Mouse (Mus musculus) 416B (cell line): ENCODE data around the gene Teddm1a.
"Not testable (repeated sequence)": the region's sequence is repeated elsewhere in the genome, so short reads cannot be mapped to it uniquely, and the experiment has no call there.

Experiments
- DNase-seq: peaks from one replicate; pipeline ENCODE4 v3.0.0; 2011; ENCODE audit warnings: low read depth

The Teddm1a gene

DNA sequence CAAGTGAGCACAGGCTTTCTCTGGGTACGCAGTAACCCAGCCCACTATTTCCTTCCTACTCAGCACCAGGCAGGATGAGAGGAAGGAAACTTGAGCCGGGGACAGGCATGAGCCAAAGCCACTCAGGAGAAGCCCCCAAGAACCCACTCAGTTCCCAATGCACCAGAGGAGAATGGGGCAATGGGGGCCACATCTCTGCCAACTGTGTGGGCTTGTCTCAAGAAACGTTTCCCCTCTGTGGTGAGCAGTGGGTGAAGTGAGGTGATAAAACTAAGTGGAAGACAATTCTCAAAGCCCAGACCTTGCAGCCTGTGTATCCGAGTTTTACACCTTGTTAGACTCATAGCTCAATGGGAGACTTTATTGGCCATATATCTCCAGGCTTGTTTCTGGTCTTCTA, at the start of gene Teddm1a:
Gene Teddm1a, plus strand, starts transcription at position 301 of the 400 bp plus-strand sequence.
- no peak for DNase-seq

GRCm38 (mm10) chr1:153842121-153842740, 49.3 kb upstream of the Teddm1a start:
- DNase-seq: no peak

DNA sequence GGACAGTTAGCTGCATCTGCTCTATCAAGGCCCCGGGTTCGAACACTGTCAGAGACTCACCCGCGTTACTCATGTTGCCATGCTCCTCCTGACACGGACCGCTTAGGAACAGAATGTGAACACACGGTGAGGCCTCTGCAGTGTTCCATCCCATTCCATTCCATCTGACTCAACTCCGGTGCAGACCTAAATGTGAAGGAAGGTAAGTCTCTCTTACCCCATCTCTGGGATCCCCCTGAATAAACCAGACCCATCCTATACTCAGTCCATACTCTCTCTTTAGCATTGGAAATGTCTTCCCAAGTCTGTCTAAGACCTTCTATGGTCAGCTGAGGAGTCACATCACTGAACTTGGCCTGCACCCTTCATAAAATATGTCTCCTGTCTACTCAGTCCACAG, 47.5 kb upstream of the Teddm1a start, which contains the start of gene Rgsl1:
Gene Rgsl1, minus strand, starts transcription at position 101 of the 400 bp plus-strand sequence.
- DNase-seq: no peak

DNA sequence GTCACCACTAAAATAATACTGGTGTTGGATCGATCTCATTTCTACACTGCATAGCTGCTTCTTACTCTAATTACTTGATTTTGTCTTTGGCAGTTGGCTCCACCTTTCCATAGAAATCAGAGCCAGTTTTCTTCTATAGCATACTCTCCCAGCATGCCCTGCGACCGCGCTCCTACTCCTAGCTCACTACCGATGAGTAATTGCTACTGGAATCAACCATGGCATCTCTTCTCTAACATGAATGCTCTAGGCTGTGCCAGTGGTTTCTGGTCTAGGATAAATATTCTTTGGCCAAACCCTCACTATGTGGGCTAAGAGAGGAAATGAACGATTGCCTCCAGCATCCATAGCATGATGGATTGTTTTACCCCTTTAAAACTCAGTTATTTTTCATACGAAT, 45.1 kb upstream of the Teddm1a start:
- no peak for DNase-seq

GRCm38 (mm10) chr1:153846867-153847266, 44.7 kb upstream of the Teddm1a start:
- DNase-seq: peak; percentile 58

DNA sequence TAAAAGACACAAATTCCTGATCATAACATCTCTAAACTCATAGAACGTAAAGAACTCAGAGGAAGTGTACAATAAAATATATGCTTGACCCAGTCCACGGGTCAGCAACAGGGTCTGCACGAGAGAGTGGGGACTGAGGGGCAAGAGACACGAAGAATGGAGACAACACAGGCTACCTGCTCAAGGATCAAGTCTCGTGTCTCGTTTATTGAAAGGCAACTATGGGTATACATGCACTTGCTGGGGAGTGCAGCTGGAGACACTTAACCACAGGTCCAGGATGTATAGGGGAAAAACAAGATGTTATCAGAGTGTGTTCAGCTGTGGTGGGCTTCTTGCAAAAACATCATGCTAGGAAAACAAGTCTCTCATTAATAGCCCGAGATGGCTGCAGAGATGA, 38.8 kb upstream of the Teddm1a start:
- not testable (repeated sequence) for DNase-seq

- no peak for DNase-seq
Measured at GRCm38 (mm10) chr1:153855946-153856345, 35.6 kb upstream of the Teddm1a start.

DNA sequence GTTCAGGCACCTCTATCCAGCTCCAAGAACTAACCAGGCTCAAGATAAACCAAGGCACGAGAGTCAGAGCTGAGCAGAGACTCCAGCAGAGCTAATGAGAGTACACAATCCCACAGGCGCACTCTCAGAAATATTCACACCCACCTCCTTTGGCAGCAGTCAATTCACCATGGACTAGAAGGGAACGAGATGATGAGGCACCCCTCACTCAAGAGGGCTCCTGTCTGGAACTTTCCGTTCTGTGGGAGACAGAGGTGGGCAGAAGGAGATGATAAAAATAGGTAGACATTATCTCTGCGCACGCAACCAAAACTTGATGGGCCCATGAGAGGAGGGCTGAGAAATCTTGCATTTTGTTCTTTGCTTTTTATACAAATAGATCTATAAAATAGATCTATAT, 17.5 kb upstream of the Teddm1a start, which contains the start of gene Teddm1b:
Gene Teddm1b, plus strand, starts transcription at position 301 of the 400 bp plus-strand sequence.
- DNase-seq: no peak

DNA sequence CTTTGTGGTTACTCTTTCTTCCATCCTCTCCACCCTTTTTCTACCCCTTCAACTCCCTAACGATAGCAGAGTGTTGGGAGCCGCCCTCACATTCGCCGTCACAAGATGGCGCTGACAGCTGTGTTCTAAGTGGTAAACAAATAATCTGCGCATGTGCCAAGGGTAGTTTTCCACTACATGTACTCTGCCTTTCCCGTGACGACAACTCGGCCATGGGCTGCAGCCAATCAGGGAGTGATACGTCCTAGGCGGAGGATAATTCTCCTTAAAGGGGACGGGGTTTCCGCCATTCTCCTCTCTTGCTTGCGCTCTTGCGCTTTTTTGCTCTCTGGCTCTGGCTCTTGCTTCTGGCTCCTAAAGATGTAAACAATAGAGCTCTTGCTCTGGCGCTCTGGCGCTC, 11.2 kb upstream of the Teddm1a start:
- not testable (repeated sequence) for DNase-seq

- DNase-seq: no peak
Measured at GRCm38 (mm10) chr1:153886024-153886633, 5.4 kb upstream of the Teddm1a start.

DNA sequence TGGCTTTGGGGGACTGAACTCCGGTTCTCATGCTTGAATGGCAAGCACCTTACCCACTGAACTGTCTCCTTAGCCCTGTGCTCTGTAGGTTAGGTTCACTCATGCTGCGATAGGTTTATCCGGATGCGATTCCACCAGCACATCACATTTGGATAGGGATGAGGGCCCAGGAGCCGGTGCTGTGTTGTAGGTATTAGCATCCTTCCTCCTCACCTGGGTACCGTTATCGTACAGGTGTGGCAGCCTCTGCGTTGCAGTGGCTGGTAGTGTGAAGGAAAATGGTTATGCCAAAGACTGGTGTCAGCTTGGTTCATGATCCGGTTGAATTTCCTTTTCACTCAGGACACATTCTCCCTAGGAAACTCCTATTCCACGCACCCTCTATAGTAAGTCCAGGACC, 1.4 kb upstream of the Teddm1a start:
- no peak for DNase-seq

GRCm38 (mm10) chr1:153893746-153894145, 2.2 kb downstream of the Teddm1a start:
- no peak for DNase-seq

GRCm38 (mm10) chr1:153894201-153894893, 2.8 kb downstream of the Teddm1a start:
- no peak for DNase-seq

GRCm38 (mm10) chr1:153894979-153895378, 3.4 kb downstream of the Teddm1a start:
- DNase-seq: peak; percentile 67

- DNase-seq: no peak
Measured at GRCm38 (mm10) chr1:153897196-153897595, 5.7 kb downstream of the Teddm1a start.

DNA sequence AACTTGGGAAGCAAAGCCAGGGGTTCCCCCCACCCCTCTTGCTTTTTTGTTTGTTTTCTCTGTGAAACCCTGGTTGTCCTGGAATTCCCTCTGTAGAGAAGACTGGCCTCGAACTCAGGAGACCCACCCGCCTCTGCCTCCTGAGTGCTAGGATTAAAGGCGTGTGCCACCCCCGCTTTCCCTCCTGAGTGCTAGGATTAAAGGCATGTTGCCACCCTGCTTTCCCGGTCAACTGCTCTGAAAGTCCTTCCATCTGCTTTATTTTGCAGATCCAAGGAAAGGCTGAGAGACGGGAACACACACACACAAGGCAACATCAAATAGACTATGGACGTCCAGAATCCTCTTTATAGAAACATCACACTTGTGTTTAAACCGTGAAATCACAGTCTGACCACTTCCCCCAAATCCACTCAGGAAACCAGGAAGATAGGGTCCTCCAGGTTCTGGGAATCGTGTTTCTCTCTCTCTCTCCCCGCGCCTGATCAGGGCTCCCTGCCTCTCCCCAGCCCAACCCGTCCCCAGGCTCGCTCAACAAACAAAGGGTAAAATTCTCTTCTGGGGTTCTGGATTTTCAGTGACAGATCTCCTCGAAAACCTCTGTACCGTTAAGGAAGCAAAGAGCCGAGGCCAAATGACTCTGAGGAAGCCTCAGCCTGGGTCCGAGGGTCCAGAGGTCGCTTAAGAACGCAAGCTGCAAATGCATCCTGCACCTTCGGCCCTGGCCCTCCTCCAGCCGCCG, 7.6 kb downstream of the Teddm1a start:
- DNase-seq: no peak

GRCm38 (mm10) chr1:153899731-153900380, 8.3 kb downstream of the Teddm1a start, which contains the start of the genes Glul and Teddm2:
Gene Glul, plus strand, starts transcription at chr1:153899944.
Gene Teddm2, minus strand, starts transcription at chr1:153900228.
- DNase-seq: peak; percentile 90

GRCm38 (mm10) chr1:153900381-153900780, 8.8 kb downstream of the Teddm1a start:
- DNase-seq: no peak

DNA sequence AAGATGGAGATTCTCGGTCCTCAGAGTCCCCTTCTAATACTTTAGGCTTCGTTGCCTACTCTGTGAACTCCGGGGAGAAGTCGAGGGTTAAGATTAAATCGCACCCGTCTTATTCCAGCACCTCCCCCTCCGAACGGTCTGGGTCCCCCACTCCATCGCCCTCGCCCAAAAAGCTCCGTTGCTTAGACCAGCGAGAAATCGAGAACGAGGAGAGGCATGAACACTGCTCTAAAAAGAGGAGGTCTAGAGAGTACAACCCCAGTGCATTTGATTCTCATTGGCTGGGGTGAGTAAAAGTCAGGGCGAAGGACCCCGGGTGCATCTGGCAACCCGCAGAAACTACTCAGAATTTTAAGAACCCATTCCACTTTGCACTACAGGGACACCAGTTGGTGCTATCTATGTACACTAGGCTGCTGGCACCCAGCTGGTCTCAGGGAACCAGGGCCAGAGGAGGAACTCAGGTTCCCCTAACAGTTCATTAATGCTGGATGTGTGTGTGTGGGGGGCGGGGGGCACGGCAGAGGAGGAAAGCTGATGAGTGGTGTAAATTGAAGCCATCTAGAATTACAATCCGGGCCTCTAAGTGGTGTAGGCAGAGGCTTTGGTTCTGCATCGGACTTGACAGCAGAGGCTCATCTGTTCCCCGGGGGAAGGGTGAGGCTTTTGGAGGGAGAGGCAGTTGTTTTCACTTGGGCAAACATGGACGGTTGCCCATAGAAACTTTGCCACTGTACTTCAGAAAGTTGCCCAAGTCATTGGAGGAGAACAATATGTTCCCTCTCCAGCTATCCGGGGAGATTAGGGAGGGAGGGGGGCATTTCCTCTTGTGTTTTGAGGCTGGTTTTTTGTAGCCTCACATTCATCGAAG, 9.6 kb downstream of the Teddm1a start:
- no peak for DNase-seq

DNA sequence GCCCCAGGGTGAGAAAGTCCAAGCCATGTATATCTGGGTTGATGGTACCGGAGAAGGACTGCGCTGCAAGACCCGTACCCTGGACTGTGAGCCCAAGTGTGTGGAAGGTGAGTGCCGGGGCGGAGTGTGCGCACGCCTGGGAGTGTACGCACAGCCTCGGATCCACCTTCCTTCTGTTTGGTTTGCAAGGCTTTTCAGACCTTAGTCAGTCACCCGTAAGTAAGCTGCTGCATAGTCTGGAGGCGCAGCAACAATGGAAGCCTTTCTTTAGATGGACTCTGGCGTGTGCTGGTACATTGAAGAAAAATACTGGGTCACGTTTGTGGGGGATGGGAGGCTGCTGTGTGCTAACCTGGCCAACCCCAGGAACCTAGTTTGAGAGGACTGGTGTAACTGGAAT, 11.5 kb downstream of the Teddm1a start:
- DNase-seq: no peak

- no peak for DNase-seq
Measured at GRCm38 (mm10) chr1:153904236-153904635, 12.7 kb downstream of the Teddm1a start.
